Mouse (Mus musculus): ENCODE data around the gene Prap1.

GRCm38 (mm10) chr7:140138021-140138310 lies 44.8 kb downstream of the Prap1 start:
- TF ChIP-seq POLR2A (IDR thresholded peaks at IDR 0.05; ENCODE audit: borderline replicate concordance, control insufficient read depth, low read depth, low read length) (no peak), CTCF (IDR thresholded peaks at IDR 0.05; ENCODE audit: control insufficient read depth, insufficient read depth, low read length) (no peak)

Data from bone marrow, adult 2 months (tissue).